Mouse (Mus musculus) cerebellum, adult 2 months (tissue): ENCODE data around the gene Dus3l. TPM values are rescaled to one million over a fixed set of nuclear protein-coding genes. Genes with fewer than 3 reads are reported as not detected.

ENCODE experiments used
- DNase-seq, 2 experiments: peaks; one replicate each; pipeline ENCODE4 v3.0.0; 2021
- H3K27ac ChIP-seq: fragments of 200-500 bp; 2 replicates; pipeline ENCODE4 v1.5.1; 2012; ENCODE audit warnings: low read length, control low read depth, inconsistent platforms; ENCODE audit not compliant: insufficient read depth
- H3K27me3 ChIP-seq: fragments of 200-500 bp; 2 replicates; pipeline ENCODE4 v1.6.1; 2012; ENCODE audit warnings: inconsistent platforms, mild to moderate bottlenecking, low read length, moderate library complexity; ENCODE audit not compliant: control insufficient read depth, insufficient read depth
- H3K4me1 ChIP-seq: fragments of 200-500 bp; 2 replicates; pipeline ENCODE4 v1.6.1; 2011; ENCODE audit warnings: low read length; ENCODE audit not compliant: control insufficient read depth, insufficient read depth
- H3K4me3 ChIP-seq: fragments of 200-500 bp; replicated peaks from 2 replicates; pipeline ENCODE3; 2011; ENCODE audit warnings: mild to moderate bottlenecking, low read depth, low read length, control low read depth; ENCODE audit not compliant: insufficient read depth
- CTCF ChIP-seq: fragments of 200-500 bp; IDR thresholded peaks from 2 replicates; pipeline ENCODE4 v1.5.1; 2011; ENCODE audit warnings: low read depth, mild to moderate bottlenecking, control low read depth, low read length, moderate library complexity, borderline replicate concordance; ENCODE audit not compliant: insufficient read depth
- POLR2A ChIP-seq: fragments of 200-500 bp; IDR thresholded peaks from 2 replicates; pipeline ENCODE4 v1.6.1; 2011; ENCODE audit warnings: low read length, control low read depth, borderline replicate concordance; ENCODE audit not compliant: insufficient read depth
- whole genome bisulfite sequencing: fragments of 180-500 bp; shearing (Covaris S2); methylation state at CpG from one replicate; pipeline ENCODE4 v1.1.7; 2018; 5-methylcytosine and 5-hydroxymethylcytosine counted together
- polyA plus RNA-seq: library from polyadenylated mRNA; depleted of rRNA; stranded (reverse); fragments of >200 nt; gene quantifications from 2 replicates; pipeline ENCODE4 v1.2.3, GENCODE M21; 2012

Dus3l gene
- polyA plus RNA-seq, 1 experiment, result 168 TPM

- TF ChIP-seq POLR2A (no peak), CTCF (no peak)
- H3K4me3 ChIP-seq, result no peak overlapping the region
- no peak for DNase-seq
- no peak overlapping the region for H3K27ac ChIP-seq
- H3K27me3 ChIP-seq, result no peaks in the 10 kb centered on the region
- WGBS, result 80% methylated on average over 13 of the region's 13 CpGs
- H3K4me1 ChIP-seq, result no peaks in the 10 kb centered on the region
Measured at GRCm38 (mm10) chr17:56780291-56780978, 15.9 kb downstream of the Dus3l start.

GRCm38 (mm10) chr17:56788886-56789285, 24.3 kb downstream of the Dus3l start:
- no peak overlapping the region for H3K27ac ChIP-seq
- no peak for DNase-seq
- no peaks in the 10 kb centered on the region for H3K27me3 ChIP-seq
- no peaks in the 10 kb centered on the region for H3K4me1 ChIP-seq
- 35% methylated on average over 3 of the region's 3 CpGs for WGBS
- TF ChIP-seq POLR2A, result no peak
- TF ChIP-seq CTCF, result no peak
- no peak overlapping the region for H3K4me3 ChIP-seq

GRCm38 (mm10) chr17:56789286-56789685, 24.7 kb downstream of the Dus3l start:
- H3K27me3 ChIP-seq, result no peaks in the 10 kb centered on the region

GRCm38 (mm10) chr17:56792588-56792987, 28.0 kb downstream of the Dus3l start:
- 74% methylated on average over 3 of the region's 3 CpGs for WGBS
- no peak for DNase-seq
- Histone ChIP-seq H3K4me1 (no peaks in the 10 kb centered on the region), H3K27ac (no peak overlapping the region), H3K27me3 (no peaks in the 10 kb centered on the region), H3K4me3 (no peak overlapping the region)
- TF ChIP-seq POLR2A (no peak), CTCF (no peak)

More at GRCm38 (mm10) chr17:56789286-56789685, 24.7 kb downstream of the Dus3l start:
- Histone ChIP-seq H3K27ac (no peak overlapping the region), H3K4me3 (no peak overlapping the region), H3K4me1 (no peaks in the 10 kb centered on the region)
- 86% methylated on average over 6 of the region's 6 CpGs for WGBS
- DNase-seq, result no peak
- no peak for TF ChIP-seq POLR2A
- TF ChIP-seq CTCF, result no peak

GRCm38 (mm10) chr17:56793614-56794319, 29.2 kb downstream of the Dus3l start:
- 68% methylated on average over 6 of the region's 6 CpGs for WGBS
- no peaks in the 10 kb centered on the region for H3K4me1 ChIP-seq
- DNase-seq, result no peak

GRCm38 (mm10) chr17:56799276-56799675, 34.7 kb downstream of the Dus3l start:
- TF ChIP-seq CTCF (no peak), POLR2A (no peak)
- 82% methylated on average over 3 of the region's 3 CpGs for WGBS
- H3K27me3 ChIP-seq, result no peaks in the 10 kb centered on the region
- H3K4me3 ChIP-seq, result no peak overlapping the region
- DNase-seq, result no peak
- no peaks in the 10 kb centered on the region for H3K4me1 ChIP-seq
- H3K27ac ChIP-seq, result no peak overlapping the region

More at GRCm38 (mm10) chr17:56793614-56794319, 29.2 kb downstream of the Dus3l start:
- no peak for TF ChIP-seq CTCF
- no peak for TF ChIP-seq POLR2A
- no peak overlapping the region for H3K27ac ChIP-seq
- no peaks in the 10 kb centered on the region for H3K27me3 ChIP-seq
- no peak overlapping the region for H3K4me3 ChIP-seq

GRCm38 (mm10) chr17:56802065-56802464, 37.5 kb downstream of the Dus3l start:
- DNase-seq, result no peak
- Histone ChIP-seq H3K27ac (no peak overlapping the region), H3K4me3 (no peak overlapping the region), H3K27me3 (no peaks in the 10 kb centered on the region), H3K4me1 (no peaks in the 10 kb centered on the region)
- TF ChIP-seq POLR2A (no peak), CTCF (no peak)
- 89% methylated on average over 8 of the region's 8 CpGs for WGBS

GRCm38 (mm10) chr17:56804952-56805351, 40.4 kb downstream of the Dus3l start:
- 10% methylated on average over 5 of the region's 5 CpGs for WGBS
- Histone ChIP-seq H3K4me1 (no peaks in the 10 kb centered on the region), H3K27ac (no peak overlapping the region), H3K4me3 (no peak overlapping the region), H3K27me3 (no peaks in the 10 kb centered on the region)
- no peak for DNase-seq
- TF ChIP-seq CTCF (no peak), POLR2A (no peak)
